Mouse (Mus musculus) gastrocnemius, postnatal 25 days (tissue): ENCODE results near the gene Unkl. TPM values are rescaled to one million over a fixed set of nuclear protein-coding genes. Genes with fewer than 3 reads are reported as not detected.

ENCODE experiments used
- DNase-seq: peaks from one replicate; pipeline ENCODE4 v3.0.0; 2022
- long read RNA-seq, 2 experiments: library from polyadenylated mRNA; stranded (forward); transcript quantifications; one replicate each; pipeline ENCODE4 v2.0.0; 2021
- total RNA-seq, 2 experiments: library from RNA; stranded (reverse); gene quantifications; 1 replicate in 1 of 2; 2 replicates in 1 of 2; pipeline ENCODE4 v1.2.3; 2021

Unkl gene
- 1 to 10 TPM; 4.4 to 4.5 TPM for total RNA-seq
- long read RNA-seq, experiment 1, full-length matches to known transcripts: 2 of 2 reads
- long read RNA-seq, experiment 1, partial matches to known transcripts: 0 of 2 reads
- long read RNA-seq, experiment 1, other reads (novel, unspliced or antisense): 0 of 2 reads
- long read RNA-seq, experiment 2, partial matches to known transcripts: 0 of 1 reads
- long read RNA-seq, experiment 2, other reads (novel, unspliced or antisense): 1 of 1 reads

DNA sequence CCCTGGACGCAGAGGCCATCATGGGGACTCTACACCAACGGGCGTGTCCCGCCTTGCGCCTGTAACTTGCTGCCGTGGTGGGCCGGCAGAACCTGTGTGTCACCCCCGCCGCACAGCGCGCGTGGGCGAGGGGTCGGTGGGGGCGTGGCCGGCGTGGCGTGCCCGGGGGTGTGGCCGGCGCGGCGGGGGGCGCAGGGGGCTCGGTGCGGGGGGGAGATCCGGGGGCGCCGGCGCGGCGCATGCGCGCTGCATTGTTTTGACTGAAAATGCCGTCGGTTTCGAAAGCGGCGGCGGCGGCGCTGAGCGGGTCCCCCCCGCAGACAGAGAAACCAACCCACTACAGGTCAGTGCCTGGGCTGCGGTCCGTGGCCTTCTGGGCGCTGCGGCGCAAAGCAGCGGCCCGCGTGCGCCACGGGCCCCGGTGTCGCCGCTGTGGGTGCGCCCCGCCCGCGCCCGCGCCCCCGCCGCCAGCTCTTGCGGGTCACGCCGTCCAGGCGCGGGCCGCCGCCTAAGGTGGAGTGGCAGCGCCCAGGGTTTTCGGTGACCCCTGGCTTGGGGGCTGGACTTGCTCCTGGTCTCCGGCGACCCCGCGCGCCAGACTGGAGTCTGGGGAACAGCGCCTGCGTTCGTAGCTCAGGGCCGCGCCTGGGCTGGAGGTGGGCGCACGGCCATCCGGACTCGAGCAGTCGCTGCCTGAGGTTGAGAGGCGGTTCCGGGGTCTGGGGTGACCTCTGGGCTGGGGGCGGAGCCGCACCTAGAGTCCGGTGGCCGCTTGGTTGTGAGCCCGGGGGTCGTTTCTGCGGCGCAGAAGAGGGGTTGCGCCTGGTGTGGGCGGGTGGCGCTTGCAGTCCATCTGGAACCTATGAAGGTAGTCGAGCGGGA, at the start of gene Unkl:
Gene Unkl (plus strand): TSS at position 248 of the 882 bp plus-strand sequence.
- DNase-seq: peak; percentile 76

DNA sequence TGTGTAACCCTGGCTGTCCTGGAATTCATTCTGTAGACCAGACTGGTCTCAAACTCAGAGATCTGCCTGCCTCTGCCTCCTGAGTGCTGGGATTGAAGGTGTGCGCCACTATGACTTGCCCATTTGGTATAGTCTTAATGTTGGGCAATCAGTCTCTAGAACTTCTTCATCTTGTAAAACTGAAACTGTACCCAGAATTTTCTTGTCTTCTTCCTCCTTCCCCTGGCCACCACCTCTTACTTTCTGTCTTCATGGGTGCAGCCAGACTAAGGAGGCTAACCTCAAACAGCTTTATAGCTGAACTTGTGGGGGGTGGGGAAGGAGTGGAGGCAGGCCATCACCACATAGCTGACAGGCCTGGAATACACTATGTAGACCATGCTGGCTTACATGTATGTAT, 49.4 kb upstream of the Unkl start:
- no peak for DNase-seq

DNA sequence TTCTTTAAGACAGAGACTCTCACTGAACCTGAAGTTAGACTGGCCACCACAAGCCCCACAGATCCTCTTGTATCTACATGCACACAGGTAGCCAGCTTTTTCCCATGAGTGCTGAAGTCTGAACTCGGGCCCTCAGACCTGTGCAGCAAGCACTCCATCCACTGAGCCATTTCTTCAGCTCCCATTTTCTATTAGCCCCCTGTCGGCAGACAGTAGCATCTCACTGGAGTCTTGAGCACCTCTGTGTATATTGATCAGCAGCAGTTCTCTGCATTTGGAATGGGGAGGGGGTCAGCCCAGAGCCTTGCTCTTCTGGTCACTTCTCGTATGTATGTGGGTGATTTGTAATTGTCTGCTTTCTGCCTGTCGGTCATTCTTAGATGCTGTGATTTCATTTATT, 48.2 kb upstream of the Unkl start:
- no peak for DNase-seq

DNA sequence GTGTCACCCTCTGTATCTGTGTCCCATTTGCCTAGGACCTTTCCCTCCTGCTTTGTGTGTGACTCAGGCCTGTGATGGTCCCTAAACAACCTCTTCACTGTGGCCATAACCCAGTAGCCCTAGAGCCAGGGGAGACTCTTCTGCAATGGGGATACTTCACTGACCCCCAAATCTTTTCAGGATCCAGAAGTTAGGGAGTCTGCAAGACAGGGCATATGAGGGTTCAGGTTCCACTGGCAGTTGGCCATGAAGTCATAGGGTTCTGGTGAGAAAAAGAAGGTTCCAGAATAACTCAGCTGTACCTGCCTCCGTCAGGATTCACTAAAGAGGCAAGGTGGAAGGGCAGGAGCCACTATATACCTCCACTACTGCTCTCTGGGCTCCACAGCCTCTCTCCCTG, 26.0 kb upstream of the Unkl start, which contains the start of gene Ccdc154:
Gene Ccdc154 (plus strand): TSS at position 301 of the 400 bp plus-strand sequence.
- DNase-seq: no peak

DNA sequence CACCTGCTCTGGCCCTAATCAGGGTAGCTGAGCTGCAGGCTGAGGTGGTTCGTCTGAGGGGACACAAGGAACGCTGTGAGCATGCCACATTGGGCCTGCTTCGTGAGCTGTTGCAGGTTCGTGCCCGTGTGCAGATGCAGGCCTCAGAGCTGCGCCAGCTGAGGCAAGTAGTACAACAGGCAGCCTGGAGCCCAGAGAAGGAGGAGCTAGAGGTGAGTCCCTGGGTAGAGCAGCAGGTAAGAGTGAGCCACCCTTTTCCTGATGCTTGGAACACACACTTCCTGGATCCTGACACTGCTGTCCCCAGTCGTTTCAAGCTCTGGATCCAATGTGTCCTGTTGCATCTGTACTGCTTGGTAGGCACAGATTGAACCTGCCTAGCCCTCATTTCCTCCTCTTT, 24.8 kb upstream of the Unkl start:
- no peak for DNase-seq

DNA sequence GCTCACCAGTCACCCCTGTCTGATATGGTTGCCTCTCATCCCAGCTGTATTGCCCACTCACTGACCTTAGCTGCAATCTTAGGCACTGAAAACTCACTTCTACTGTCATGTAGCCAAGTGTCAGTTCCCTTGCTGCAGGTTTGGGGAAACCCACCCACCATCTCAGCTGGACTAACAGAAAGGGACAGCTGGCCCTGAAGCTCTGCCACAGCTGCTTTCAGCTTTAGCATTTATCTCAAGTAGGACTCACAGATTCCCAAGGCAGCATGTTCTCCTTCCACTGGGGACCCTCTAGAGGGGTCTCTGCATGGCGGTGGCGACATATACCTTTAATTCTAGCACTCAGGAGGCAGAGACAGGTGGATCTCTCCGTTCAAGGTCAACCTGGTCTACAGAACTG, 23.4 kb upstream of the Unkl start:
- no peak for DNase-seq

DNA sequence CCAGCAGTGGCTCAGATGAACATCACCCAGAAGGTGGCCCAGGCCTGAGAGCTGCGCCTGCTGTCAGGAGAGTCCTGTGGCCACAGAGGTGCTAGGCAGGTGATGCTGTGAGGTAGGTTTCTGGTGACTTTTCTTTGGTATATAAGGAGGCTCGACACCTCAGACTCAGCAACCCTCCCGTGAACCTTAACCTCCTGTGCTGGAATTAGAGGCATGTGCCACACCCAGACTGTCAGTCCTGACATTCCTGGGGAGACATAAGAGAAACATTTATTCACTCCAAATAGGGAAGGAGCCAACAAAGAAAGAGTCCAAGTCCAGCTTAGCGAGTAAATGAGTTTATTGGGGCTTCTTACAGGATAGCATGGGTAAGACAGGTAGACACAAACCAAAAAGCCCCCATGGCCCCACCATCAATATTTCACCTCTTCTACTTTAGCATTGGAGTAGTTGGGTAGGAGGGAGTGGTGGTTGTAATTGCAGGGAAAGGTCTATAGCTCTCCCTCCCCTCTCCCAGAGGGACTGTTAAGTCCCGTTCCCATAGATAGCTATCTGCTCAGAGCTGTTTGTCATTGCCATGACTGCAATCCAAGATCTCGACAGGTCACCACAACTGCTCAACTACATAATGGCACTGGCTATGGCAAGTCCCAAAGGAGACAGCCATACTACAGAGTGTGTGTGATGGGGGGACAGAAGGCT, 22.1 kb upstream of the Unkl start:
- no peak for DNase-seq

DNA sequence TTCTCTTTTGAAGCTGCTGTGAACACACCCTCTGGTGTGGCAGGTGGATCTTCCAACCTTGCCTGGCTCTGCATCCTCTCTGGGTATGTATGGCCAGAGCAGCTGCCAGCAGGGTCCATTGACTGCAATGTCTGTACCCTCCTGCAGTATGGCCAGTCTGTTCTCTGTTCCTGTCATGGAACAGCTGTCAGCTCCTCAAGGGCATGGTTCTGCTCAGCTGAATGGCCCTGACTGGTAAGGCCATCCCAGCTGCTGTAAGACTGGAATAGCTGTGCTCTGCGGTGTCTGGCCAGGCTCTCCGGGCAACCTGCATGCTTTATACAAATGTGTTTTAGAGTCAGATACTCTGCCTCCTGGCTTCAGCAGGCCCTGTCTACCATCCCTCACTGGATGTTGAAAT, 18.5 kb upstream of the Unkl start:
- no peak for DNase-seq

DNA sequence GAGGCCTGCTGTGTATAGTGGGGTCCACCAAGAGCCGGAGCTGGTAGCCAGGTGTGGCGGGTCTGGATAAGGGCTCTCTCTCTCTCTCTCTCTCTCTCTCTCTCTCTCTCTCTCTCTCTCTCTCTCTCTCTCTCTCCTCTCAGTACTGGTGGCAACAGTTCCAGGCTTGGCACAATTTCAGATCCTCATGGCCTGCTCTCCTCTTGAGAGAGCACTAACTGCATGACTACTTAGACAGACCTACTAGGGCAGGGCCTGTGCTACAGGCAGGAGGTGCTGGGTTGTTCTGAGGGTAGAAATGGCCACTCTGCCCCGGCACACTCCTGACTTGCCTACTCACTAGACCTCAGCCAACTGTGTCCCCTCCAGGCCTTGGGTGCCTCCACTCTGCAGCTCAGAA, 15.6 kb upstream of the Unkl start:
- no peak for DNase-seq

DNA sequence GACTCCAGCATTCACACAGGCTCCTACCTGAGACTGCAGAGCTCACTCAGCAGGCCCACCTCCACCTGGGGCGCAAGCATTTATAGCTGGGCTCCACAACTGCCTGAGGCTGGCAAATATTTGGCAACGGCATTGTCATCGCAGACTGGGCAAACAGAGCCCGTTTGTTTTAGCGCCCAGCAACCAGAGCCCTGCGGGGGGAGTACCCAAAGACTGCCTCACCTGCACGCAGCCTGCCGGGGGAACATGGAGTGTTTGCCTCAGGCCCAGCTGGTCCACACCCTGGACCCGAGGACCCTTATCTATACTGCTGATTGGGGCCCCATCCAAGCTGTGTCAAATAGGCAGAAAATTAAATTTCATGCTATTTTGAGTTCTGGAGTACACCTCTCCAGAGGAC, 12.8 kb upstream of the Unkl start, which contains the start of gene Gm38655:
Gene Gm38655 (minus strand): TSS at position 61 of the 400 bp plus-strand sequence.
- DNase-seq: no peak

DNA sequence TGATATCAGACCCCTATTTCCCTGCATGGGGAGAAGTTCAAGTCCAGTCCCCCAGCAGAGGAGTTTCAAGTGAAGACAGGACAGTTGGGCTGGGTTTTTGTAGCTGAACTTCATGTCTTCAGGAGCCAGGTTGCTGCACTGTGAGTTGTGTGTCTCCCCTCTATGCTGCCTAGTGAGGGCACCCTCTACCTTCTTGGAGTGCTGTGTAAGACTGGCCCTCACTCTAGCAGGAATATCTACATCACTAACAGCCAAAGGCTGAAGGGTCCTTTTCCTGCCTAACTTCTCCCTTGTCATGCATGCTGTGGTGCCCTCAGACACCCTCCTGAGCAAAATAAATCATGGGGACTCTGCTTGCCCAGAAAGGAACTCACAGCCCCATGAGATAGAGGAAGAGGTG, 5.0 kb upstream of the Unkl start:
- DNase-seq: no peak

DNA sequence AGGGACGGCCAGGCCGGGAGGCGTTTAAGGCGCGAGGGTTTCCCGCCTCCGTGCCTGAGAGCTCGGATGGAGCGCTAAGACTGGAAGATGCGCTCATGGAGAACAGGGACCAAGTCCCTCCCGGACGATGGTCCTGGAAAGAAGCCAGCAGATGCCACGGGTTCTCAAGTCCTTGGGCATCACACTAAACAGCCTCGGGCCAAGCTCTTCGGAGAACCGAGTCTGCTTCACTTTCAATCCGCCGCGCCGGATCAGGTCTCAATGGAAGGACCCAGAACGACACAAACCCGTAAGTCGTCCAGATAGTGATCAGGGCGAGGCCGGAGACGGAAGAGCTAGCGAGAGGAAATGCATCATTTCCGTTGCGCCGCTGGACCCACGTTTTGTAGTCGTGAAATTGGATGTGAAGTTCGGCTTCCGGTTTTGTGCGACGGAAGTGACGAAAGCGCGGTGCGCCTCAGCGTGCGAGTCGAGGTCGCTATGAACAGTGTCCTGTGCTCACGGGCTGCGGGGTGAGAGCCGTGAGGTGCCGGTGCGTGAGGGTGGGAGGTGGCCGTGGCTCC, 4.0 kb upstream of the Unkl start, which contains the start of gene BC003965:
Gene BC003965 (plus strand): TSS at position 426 of the 563 bp plus-strand sequence.
- peak; percentile 94 for DNase-seq

DNA sequence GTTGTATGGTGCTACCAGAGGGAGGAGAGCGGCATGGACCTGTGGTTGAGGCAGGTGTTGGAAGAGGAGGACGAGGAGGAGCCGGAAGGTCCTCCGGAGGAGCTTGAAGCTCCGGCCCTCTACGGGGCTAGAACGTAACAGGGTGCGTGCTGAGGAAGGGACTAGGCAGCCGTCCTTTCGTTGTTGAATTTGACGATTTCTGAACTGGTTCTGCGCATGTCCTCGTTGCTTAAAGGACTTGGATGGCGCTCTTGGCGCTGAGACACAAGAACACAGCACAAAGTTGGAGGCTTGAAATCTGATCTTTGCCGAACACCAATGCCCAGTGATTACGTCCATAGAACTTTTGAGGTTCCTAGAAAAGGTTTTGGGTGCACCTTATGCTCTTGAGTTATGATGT, 3.2 kb upstream of the Unkl start:
- DNase-seq: no peak

DNA sequence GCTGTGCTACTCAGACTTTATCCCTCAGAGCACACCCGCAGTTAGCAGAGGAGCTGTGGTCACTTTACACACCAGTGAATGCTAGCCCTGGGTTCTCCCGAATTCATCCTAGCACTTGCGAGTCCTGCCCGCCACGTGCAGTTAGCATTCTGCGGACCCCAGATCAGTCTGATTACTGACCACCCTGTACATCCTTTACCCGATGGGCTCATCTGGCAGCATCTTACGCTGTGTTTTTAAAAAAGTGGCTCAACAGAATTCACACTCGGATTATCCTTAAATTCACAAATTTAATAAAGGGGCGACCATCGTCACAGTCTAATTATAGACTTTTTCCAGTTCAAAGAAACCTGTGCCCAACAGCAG, 430 bp upstream of the Unkl start:
- no peak for DNase-seq

DNA sequence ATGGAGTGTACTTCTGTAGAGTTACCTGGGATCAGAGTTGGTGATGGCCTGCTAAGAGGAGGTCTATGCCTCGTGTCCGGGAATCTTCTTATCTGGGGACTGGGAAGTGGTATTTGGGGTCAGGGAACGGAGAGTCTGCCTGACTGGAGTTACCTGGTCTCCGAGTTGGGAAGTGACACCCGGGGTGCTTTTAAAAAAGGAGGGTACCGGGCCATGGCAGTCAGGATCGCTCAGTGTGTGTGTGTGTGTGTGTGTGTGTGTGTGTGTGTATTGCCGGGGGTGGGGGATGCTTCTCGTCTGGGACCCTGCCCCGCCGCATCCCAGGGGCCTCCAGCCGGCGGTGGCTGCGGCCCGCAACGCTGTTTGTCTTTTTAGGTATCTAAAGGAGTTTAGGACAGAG, 894 bp downstream of the Unkl start:
- no peak for DNase-seq

DNA sequence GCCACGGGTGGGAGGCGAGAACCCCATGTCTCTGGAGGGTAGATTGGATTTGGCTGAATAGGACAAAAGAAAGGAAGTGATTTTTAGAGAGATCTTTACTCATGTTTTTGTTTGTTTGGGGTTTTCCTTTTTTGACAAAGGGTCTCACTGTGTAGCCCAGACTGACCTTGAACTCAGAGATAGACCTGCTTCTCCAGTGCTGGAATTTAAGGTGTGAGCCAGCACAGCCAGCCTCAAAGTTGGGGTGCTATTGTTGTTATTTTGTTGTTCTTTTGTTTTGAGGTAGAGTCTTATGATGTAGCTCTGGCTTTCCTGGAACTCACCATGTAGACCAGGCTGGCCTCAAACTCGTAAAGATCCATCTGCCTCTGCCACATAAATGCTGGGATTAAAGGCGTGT, 14.2 kb downstream of the Unkl start:
- DNase-seq: no peak

DNA sequence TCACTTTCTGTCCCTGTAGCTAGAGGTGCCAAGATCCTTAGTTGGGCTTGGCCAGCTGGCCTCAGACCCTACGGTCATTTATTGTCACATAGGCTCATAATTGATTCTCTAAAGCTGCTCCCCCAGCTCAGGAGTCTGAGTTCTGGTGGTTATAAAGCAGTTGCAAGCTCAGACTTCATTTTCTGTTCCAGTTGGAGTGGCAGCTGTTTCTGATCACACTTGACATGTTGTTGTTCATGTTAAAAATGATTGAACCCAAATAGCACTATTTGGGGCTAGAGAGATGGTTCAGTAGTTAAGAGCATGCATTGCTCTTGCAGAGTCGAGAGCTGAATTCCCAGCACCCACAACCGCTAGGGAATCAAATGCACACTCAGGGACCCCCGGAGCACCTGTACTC, 21.8 kb downstream of the Unkl start:
- no peak for DNase-seq

DNA sequence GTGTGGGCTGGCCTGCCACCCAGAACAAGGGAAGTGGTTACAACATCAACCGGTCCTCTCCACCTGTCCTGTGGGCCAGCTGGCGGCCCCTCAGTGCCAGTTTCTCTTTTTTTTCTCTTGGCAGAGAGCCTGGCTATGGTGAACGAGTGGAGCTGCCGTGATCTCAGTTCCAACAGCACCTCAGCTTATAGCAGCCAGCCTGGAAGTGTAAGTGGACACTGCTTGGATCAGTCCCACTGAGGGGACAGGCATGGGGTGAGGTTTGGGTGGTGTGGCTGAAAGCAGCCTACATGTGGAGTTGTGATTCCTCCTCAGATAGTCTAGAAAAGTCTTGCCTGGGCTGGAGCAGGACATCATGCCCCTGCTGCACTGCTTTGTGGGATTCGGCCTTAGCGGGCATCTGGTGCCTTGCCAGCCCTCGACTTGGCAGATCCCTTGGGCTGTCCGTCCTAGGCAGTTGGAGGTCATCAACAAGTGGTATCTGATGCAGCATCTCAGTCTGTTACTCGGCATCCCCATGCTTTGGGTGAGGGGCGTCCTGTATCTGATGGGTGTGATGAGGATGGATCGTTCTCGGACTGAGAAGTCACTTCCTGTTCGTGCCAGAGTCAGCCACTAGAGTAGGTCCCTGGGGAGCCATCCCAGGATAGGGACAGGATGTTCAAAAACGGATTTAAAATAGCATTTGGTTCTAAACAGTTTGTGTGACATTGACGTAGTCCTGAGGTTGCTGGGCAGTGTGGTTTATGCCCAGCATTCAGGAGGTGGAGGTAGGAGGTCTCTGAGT, 22.7 kb downstream of the Unkl start:
- DNase-seq: peak; percentile 60

DNA sequence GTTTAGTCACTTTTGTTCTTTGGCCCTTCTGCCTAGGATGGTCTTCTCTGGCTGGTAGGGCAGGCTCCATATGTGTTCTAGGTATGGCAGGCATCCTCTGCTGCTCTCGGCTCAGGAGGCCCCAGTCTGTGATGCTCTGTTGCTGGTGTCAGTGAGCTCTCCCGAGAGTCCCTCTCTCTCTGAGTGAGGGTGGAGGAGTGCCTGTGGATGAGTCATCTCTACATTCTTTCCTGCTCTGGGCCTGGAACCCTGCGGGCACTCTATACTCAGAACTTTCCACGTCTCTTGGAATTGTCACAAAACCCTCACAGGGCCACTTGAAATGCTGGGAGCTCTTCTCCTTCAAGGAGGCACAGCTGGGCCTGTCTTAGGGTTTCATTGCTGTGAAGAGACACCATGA, 23.5 kb downstream of the Unkl start:
- no peak for DNase-seq

DNA sequence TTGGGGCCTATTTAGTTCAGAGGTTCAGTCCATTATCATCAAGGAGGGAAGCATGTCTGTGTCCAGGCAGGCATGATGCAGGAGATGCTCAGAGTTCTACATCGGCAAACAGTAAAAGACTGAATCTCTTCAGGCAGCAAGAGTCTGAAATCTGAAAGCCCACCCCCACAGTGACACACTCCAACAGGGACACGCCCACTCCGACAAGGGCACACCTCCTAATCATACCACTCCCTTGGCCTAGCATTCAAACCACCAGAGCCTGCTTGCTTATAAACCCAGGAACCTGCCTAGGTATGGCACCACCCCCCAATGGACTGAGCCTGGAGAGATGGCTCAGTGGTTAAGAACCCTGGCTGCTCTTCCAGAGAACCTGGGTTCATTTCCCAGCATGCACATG, 27.2 kb downstream of the Unkl start:
- no peak for DNase-seq

DNA sequence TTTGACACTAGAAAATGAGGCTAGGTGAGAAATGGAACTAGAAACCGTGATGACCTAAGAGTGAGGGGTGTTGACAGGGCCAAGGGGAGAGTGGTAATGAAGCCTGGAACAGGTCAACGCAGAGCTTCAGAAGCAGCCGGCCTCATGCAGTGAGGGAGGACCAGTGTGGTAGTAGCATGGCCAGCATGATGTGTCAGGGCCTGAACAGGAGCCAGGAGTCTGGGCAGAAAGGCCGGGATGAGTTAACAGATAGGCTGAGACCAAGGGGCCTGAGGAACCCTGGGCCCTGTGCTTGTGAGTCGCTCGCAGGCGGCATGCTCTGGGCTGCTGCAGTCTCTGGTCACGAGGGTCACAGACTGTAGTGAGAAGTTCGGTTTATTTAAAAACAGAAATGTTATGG, 30.8 kb downstream of the Unkl start:
- no peak for DNase-seq
